Mouse (Mus musculus) embryo, embryonic 11.5 days (tissue): ENCODE measurements at regions not wholly inside any gene's neighbourhood (a gene's known extent, or its start where the extent isn't known, plus 50 kb on each side); places are given as distances from the start of the nearest gene placed in this dataset.

Experiments
- DNase-seq: peaks from one replicate; pipeline ENCODE4 v3.0.0-alpha.2; 2012; ENCODE audit warnings: low read depth, low spot score

- peak; percentile 39 for DNase-seq
Measured at GRCm38 (mm10) chr6:100046186-100046990, 240.9 kb downstream of the Rybp start.

DNA sequence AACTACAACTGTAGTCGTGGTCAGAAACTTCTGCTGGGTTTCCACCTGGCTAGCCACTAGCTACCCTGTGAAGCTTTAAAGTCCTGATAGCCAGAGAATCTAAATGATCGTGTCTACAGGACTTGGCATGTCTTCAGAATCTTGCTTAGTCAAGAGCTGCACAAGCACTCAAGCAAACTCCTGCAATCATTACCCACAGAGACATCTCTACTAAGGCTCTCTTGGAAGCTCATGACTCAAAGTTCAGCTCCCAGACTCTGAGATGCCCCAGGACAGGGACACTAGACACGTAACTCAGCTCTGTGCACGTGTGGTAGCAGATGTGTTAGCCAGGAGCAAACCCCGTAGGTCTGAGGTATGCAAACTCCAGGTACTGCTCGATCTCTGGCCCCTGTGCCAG lies 242.2 kb downstream of the Rybp start:
- DNase-seq, result no peak

- DNase-seq, result no peak
Measured at GRCm38 (mm10) chr6:100041161-100041560, 246.1 kb downstream of the Rybp start.

GRCm38 (mm10) chr6:100040459-100040984 lies 246.8 kb downstream of the Rybp start:
- DNase-seq, result no peak

DNA sequence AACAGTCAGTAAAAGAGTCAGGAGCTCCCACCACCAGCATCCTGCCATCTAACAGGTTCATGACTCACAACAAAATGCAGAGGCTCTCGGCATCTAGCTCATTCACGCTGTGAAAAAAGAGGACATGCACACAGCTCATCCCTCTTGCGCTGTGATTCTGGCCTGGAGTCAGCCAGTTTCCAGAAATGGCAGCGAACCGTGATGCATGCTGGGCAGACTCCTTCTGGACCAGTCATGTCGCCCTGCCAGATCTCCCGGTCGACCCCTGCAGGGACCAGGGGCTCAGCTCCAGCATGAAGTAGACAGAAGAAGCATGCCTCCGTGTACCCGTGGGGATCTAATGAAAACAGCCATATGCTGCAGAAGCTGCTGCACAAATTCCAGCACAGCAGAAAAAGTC lies 254.6 kb downstream of the Rybp start:
- DNase-seq, result no peak

DNA sequence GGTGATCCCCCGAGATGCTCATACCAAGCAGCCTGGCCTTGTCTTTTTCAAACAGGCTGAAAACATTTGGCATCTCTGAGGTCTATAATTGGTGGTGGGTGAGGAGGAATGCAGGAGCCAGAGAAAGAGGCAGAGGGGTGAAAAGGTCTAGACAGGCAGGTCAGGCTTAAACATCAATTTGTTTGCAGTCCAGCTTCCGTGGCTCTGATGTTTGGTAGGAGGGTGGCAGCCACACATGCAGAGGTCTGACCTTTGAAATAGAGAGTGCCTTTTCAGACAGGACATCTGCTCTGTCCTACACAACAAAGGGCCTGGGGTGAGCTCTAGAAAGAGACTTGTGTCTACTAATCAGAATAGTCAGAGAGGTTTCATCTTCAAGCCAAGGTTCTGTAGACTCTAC lies 256.8 kb downstream of the Rybp start:
- no peak for DNase-seq

DNA sequence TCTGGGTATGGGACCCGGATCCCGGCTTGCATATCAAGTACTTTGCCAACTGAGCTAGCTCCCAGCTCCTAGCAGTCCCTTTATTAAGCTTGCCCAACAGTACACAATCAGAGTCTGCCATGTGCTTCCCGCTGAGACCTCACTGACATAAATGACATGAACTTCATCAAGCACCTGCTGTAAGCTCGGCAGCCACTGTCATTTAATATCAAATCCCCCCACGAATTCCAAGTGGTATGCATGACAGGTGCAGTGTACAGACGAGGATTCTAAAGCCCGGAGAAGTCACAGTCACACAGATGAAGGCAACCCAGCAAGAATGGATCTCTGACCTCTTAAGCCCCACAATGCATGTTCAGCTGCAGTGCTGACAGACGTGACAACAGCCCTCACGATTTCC lies 257.3 kb downstream of the Rybp start:
- DNase-seq, result no peak

DNA sequence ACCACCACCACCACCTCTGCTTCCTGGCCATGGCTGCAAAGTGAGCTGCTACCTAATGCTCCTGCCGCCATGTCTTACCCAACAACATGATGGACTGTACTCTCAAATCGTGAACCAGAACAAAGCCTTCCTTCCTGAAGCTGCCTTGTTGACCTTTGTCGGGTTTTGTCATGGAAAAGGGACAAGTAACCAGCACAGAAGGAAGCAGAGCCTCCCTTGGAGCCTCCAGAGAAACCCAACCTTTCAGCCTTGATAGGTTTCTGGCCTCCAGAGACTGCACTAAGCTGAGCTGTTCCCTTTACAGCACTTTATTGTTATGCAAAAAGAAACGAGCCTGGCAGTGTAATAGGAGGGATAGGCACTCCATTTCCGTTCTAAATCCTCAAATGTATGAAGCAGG lies 259.8 kb downstream of the Rybp start:
- DNase-seq, result no peak

DNA sequence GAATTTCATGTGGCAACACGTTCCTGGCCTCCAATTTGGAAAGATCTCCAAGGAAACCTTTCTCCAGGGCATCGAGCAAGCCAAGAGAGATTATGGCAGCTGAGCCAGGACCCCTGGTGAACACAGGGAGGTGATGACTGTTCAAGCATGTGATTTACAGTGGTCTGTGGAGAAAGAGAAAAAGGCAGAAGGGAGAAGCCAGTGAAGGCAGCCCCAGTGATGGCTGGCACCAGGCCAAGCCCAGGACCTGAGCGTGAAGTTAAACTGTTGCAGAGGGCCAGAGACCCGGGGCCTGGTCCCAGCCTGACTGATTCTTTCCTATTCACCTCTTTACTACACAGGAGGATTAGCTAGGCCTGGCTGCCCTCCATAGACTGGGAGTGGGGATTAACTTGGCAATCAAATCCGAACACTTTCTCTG lies 261.7 kb downstream of the Rybp start:
- DNase-seq, result peak; percentile 43

DNA sequence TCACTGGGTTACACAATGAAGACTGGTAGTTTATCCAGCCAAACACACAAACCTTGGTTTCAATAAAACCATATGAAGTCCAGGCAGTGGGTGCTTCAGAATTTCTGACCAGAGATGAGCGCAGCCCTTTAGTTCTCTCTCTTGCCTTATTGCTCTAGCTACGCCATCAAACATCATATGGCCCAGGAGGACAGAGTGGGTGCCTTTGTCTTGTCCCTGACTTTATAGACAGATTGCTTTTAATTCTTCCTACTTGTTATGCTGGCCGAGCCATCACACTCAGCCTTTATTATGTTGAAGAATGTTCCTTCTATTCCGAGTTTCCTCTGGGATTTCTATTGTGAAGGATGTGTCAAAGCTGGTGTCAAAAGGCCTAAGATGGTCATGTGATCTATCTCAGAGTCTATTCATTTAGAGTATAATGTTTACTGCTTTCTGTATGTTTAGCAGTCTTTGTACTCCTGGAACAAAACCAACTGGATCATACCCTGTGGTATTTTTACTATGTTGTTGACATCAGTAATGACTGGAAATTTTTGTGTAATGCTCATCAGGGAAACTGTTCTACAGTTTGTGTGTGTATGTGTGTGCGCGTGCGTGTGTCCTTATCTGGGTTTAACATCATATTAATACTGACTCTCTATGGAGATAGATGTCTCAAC lies 263.7 kb downstream of the Rybp start:
- no peak for DNase-seq

- DNase-seq, result no peak
Measured at GRCm38 (mm10) chr6:100019016-100019415, 268.3 kb downstream of the Rybp start.

DNA sequence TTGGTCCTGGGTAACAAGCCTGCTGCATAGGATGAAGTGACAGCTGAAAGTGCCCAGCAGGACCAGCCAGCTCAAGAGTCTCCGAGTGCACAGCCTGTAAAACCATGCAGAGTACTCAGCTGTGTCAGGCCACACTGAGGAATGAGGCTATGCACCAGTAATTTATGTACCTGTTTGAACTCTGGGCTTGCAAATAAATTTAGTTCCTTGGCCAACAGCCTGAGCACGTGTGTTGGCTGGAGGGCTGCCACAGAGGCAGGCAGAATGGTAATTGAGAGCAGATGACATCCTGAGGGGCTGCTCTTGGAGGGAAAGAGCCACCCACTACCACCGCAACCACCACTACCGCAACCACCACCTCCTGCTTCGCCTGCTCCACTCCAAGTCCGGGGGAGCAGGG lies 273.3 kb downstream of the Rybp start:
- peak; percentile 66 for DNase-seq

DNA sequence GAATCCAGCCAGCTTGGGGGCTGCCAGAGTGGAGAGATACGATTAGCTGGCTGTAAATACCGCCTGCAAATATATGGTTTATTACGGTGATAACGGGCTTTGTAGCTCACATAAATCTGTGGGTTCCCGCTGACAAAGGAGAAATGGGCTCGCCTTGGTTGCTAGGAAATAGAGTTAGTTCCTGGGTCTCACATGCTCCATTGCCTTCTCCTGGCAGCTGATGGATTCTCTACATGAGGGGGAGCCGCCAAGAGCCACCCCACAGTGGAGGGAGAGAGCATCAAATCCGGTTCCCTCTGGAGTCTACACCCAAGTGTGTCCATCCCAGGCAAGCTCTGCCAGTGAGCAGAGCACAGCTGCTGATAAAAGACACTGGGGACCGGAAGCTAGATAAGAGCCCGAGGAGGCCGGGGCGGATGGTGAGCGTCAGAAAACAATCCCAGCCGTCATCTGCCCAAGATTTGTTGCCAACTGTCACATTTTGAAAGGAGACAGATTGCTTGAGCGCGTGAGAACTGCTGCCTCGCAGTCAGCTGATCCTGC lies 275.7 kb downstream of the Rybp start:
- DNase-seq, result peak; percentile 49

GRCm38 (mm10) chr6:100010954-100011481 lies 276.3 kb downstream of the Rybp start:
- DNase-seq, result no peak

GRCm38 (mm10) chr6:99999711-100000365 lies 273.6 kb upstream of the Prok2 start:
- no peak for DNase-seq

GRCm38 (mm10) chr6:99995970-99996956 lies 270.1 kb upstream of the Prok2 start:
- DNase-seq, result no peak

DNA sequence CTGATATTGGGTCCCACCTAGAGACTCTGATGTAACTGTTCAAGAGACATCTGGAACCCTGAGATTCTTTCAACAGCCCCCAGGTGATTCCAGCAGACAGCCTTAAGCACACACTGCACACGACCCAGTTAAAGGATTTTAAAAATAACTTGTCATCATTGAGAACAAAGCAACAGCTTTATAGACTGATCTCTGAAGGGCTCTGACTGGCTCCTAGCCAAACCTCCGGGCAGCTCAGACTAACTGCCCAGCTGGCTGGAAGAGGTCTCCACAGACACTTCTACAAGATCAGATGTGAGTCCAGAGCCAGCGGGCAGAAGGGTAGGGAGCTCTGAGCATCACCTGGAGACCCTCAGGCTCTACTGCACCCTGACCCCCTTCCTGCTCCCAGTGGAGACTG lies 267.8 kb upstream of the Prok2 start:
- no peak for DNase-seq

DNA sequence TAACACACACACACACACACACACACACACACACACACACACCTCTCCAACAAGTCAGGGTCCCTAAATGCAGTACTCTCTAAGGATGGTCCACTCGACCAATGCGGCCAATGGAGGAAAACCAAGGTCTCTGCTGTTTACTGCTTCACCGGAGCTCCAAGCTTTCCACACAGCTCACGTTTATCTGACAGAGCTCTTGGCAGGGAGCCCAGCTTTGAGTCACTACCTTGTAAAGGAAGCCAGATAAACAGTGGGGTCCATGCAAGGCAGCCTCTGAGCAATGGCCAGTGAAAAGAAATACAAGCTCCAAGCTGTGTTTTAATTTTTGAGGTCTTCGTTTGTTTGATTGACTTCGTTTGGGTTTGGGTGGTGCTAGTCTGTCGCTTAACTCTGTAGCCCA lies 264.9 kb upstream of the Prok2 start:
- DNase-seq, result no peak

DNA sequence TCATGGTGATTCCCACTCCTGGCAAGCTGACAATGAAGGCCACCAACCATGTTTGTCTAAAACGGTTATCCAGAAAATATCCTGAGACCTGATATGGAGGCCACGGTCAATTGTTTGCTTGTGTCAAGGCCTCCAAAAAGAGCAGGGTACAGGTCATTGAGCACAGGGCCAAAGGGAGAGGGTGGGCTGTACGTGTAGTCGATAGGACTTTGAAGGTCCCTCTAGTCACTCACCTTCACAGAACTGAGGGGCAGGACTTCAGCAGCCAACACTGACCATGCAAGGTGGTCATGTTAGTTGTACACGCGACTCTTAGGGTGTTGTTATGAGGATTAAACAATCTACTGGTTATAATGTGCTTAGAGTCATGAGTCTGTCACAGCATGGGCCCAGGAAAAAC lies 264.4 kb upstream of the Prok2 start:
- no peak for DNase-seq

DNA sequence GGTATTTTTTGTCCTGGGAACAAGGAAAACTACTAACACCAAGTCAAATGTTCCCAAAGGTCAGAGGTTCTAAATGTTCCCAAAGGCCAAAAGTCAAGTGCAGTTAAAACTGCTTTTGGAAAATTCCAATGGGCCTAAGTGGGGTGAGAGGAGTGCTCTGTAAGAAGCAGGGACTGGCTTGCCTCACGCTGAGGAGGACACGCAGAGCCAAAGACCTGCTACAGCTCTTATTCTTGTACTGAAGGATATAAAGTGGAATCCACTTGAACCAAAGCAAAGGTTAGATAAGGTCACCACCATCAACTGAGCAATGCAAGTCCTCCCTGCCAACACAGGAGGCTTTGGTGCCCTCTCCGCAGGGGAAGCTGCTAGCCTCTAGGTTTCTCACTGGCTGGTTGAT lies 260.3 kb upstream of the Prok2 start:
- DNase-seq, result no peak

- DNase-seq, result no peak
Measured at GRCm38 (mm10) chr6:99985322-99985721, 259.1 kb upstream of the Prok2 start.
